Mouse (Mus musculus) liver, postnatal 0 days (tissue): ENCODE measurements at regions not wholly inside any gene's neighbourhood (a gene's known extent, or its start where the extent isn't known, plus 50 kb on each side); places are given as distances from the start of the nearest gene placed in this dataset.

Experiments
- ATAC-seq: fragments of 200-750 bp; cut with Nextera tagmentation; 2 replicates; pipeline ENCODE4 v1.8.0; 2017; ENCODE audit warnings: mild to moderate bottlenecking, moderate library complexity
- DNase-seq: peaks from one replicate; pipeline ENCODE4 v3.0.0-alpha.2; 2016
- H3K27ac ChIP-seq: fragments of 300-500 bp; sonication (generic); 2 replicates; pipeline ENCODE4 v1.5.1; 2014; ENCODE audit warnings: antibody characterized with exemption, moderate library complexity, mild to moderate bottlenecking, low read depth
- H3K27me3 ChIP-seq: fragments of 300-500 bp; sonication (generic); 2 replicates; pipeline ENCODE4 v1.6.1; 2014; ENCODE audit warnings: low read length, control low read depth, mixed read lengths; ENCODE audit not compliant: insufficient read depth
- H3K36me3 ChIP-seq: fragments of 300-500 bp; sonication (generic); replicated peaks from 2 replicates; pipeline ENCODE4 v1.6.1; 2014; ENCODE audit warnings: mild to moderate bottlenecking, control low read depth, low read length, moderate library complexity, mixed read lengths; ENCODE audit not compliant: insufficient read depth
- H3K4me1 ChIP-seq: fragments of 300-500 bp; sonication (generic); 2 replicates; pipeline ENCODE4 v1.6.1; 2014; ENCODE audit warnings: antibody characterized with exemption, mild to moderate bottlenecking, control low read depth; ENCODE audit not compliant: insufficient read depth
- H3K4me2 ChIP-seq: fragments of 300-500 bp; sonication (generic); 2 replicates; pipeline ENCODE4 v1.6.1; 2014; ENCODE audit warnings: low read depth, mild to moderate bottlenecking, low read length, moderate library complexity, mixed read lengths
- H3K4me3 ChIP-seq: fragments of 300-500 bp; sonication (generic); 2 replicates; pipeline ENCODE4 v1.5.1; 2014; ENCODE audit warnings: low read depth, low read length
- H3K9ac ChIP-seq: fragments of 300-500 bp; sonication (generic); replicated peaks from 2 replicates; pipeline ENCODE4 v1.6.1; 2014; ENCODE audit warnings: mild to moderate bottlenecking, moderate library complexity
- H3K9me3 ChIP-seq: fragments of 300-500 bp; sonication (generic); 2 replicates; pipeline ENCODE4 v1.6.1; 2016; ENCODE audit warnings: mild to moderate bottlenecking, control low read depth, low read length, mixed read lengths
- CTCF ChIP-seq: sonication (generic); IDR thresholded peaks from 2 replicates; pipeline ENCODE4 v1.5.1; 2016; ENCODE audit warnings: antibody characterized with exemption, low read depth
- EP300 ChIP-seq: IDR thresholded peaks from 2 replicates; pipeline ENCODE4 v1.6.1; 2016; ENCODE audit warnings: antibody characterized with exemption, low read depth, mild to moderate bottlenecking
- WGBS: fragments of 180-500 bp; shearing (Covaris S2); extraction: QIAGEN DNeasy Blood & Tissue Kit; methylation state at CpG from one replicate; pipeline ENCODE4 v1.1.7; 2014; ENCODE audit not compliant: insufficient replicate concordance; 5-methylcytosine and 5-hydroxymethylcytosine counted together

- Histone ChIP-seq H3K27ac (no peak overlapping the region), H3K27me3 (no peaks in the 10 kb centered on the region), H3K4me3 (no peak overlapping the region), H3K4me1 (no peaks in the 10 kb centered on the region), H3K9me3 (no peaks in the 10 kb centered on the region), H3K4me2 (no peak overlapping the region), H3K9ac (no peak overlapping the region), H3K36me3 (no peaks in the 10 kb centered on the region)
- TF ChIP-seq CTCF = no peak
- TF ChIP-seq EP300 = no peak
- ATAC-seq (no peak), DNase-seq (no peak)
- 40% methylated on average over 1 of the region's 1 CpGs for WGBS
Observed at GRCm38 (mm10) chr15:61160666-61161065, 237.9 kb upstream of the A1bg start.

GRCm38 (mm10) chr15:61159552-61159951 is 236.7 kb upstream of the A1bg start:
- no peak for DNase-seq

GRCm38 (mm10) chr15:61158041-61158545 is 235.3 kb upstream of the A1bg start:
- Histone ChIP-seq H3K27ac (no peak overlapping the region), H3K4me1 (no peaks in the 10 kb centered on the region), H3K9ac (no peak overlapping the region; the same call in 1 of the 2 replicates), H3K4me3 (0 out of 2 replicates have a peak overlapping the region, but pooled peaks have one; percentile 6), H3K4me2 (peak overlapping the region; percentile 45; the same call in 1 of the 2 replicates), H3K27me3 (no peaks in the 10 kb centered on the region), H3K36me3 (no peaks in the 10 kb centered on the region), H3K9me3 (no peaks in the 10 kb centered on the region)
- no peak for ATAC-seq
- TF ChIP-seq CTCF (no peak), EP300 (no peak)
- WGBS = 65% methylated on average over 13 of the region's 13 CpGs
- DNase-seq = no peak

More at GRCm38 (mm10) chr15:61159552-61159951, 236.7 kb upstream of the A1bg start:
- no peaks in the 10 kb centered on the region for H3K4me1 ChIP-seq
- ATAC-seq = no peak
- no peak overlapping the region for H3K27ac ChIP-seq
- H3K9me3 ChIP-seq = no peaks in the 10 kb centered on the region
- no peak overlapping the region for H3K4me2 ChIP-seq
- WGBS = 69% methylated on average over 5 of the region's 5 CpGs
- H3K4me3 ChIP-seq = no peak overlapping the region
- no peak for TF ChIP-seq CTCF
- no peak for TF ChIP-seq EP300
- H3K9ac ChIP-seq = no peak overlapping the region
- H3K36me3 ChIP-seq = no peaks in the 10 kb centered on the region
- no peaks in the 10 kb centered on the region for H3K27me3 ChIP-seq

DNA sequence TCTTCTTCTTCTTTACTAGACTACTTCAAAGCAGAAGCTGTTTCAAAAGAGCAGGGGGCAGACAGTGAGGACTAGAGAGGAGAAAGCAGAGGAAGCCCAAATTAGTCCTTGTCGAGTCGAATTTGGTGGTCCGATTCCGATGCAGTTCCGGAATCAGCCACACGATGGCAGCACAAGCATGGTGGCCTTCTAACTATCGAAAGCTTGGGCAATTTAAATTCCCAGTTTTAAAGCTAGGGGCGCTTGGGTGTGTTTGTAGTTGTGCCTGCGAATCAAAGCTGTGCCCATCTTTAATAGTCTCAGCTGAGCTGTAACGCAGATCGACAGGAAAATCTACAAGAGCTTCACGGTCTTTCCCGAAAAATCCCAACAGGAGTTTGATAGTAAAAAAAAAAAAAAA is 234.7 kb upstream of the A1bg start:
- no peaks in the 10 kb centered on the region for H3K36me3 ChIP-seq
- 0 out of 2 replicates have a peak overlapping the region, but pooled peaks have one; percentile 45 for H3K4me2 ChIP-seq
- 0 out of 2 replicates have a peak overlapping the region, but pooled peaks have one; percentile 6 for H3K4me3 ChIP-seq
- ATAC-seq = no peak
- no peaks in the 10 kb centered on the region for H3K27me3 ChIP-seq
- no peak overlapping the region for H3K27ac ChIP-seq
- TF ChIP-seq EP300 (no peak), CTCF (peak; percentile 98)
- no peak overlapping the region for H3K9ac ChIP-seq
- no peaks in the 10 kb centered on the region for H3K4me1 ChIP-seq
- no peaks in the 10 kb centered on the region for H3K9me3 ChIP-seq
- 7% methylated on average over 13 of the region's 13 CpGs for WGBS
- peak; percentile 87 for DNase-seq

- ATAC-seq (no peak), DNase-seq (no peak)
- Histone ChIP-seq H3K9ac (no peak overlapping the region), H3K36me3 (no peaks in the 10 kb centered on the region), H3K27me3 (no peaks in the 10 kb centered on the region), H3K27ac (no peak overlapping the region), H3K4me3 (no peak overlapping the region), H3K4me2 (no peak overlapping the region), H3K9me3 (no peaks in the 10 kb centered on the region), H3K4me1 (no peaks in the 10 kb centered on the region)
- TF ChIP-seq EP300 = no peak
- no peak for TF ChIP-seq CTCF
- WGBS = 63% methylated on average over 7 of the region's 7 CpGs
Observed at GRCm38 (mm10) chr15:61155530-61155929, 232.7 kb upstream of the A1bg start.

GRCm38 (mm10) chr15:61154166-61154565 is 231.4 kb upstream of the A1bg start:
- DNase-seq (no peak), ATAC-seq (no peak)
- no peaks in the 10 kb centered on the region for H3K4me1 ChIP-seq
- no peaks in the 10 kb centered on the region for H3K36me3 ChIP-seq
- no peaks in the 10 kb centered on the region for H3K9me3 ChIP-seq
- H3K4me3 ChIP-seq = no peak overlapping the region
- WGBS = 74% methylated on average over 12 of the region's 12 CpGs
- no peak overlapping the region for H3K4me2 ChIP-seq
- no peak overlapping the region for H3K27ac ChIP-seq
- H3K27me3 ChIP-seq = no peaks in the 10 kb centered on the region
- H3K9ac ChIP-seq = no peak overlapping the region
- TF ChIP-seq CTCF (no peak), EP300 (no peak)
